Comparison of ENCODE assay signal across 9 mouse cellular contexts in genomic region chr1:182338961-182339565, GRCm38 (mm10). TPM values are rescaled to one million over a fixed set of nuclear protein-coding genes. Genes with fewer than 3 reads are reported as not detected.
DNase-seq lines count a peak whose midpoint lies in the region; ATAC-seq and TF ChIP-seq lines count a peak whose summit lies in the region.
"Had no signal": no experiment of that assay in that cellular context is flagged by ENCODE, and none has a peak within 500 bp of the region (broad histone marks: within the 10 kb centered on the region; RNA-seq: fewer than 3 reads in every experiment).

No protein-coding gene starts in this region.

- intact Hi-C loops in left cerebral cortex, postnatal 36 days (cut with DNase I): no loop called here

- no peak overlapping the region for H3K9ac ChIP-seq in lung, embryonic 14.5 days
- H3K9ac ChIP-seq in hindbrain, embryonic 13.5 days: peak overlapping the region; percentile 99
- 0 out of 2 replicates have a peak overlapping the region, but pooled peaks have one; percentile 87 for H3K9ac ChIP-seq in neural tube, embryonic 14.5 days (replicated peaks; ENCODE audit: low read depth, low read length)

- peaks cover 13% of the 10 kb centered on the region for H3K4me1 ChIP-seq in lung, embryonic 14.5 days (ENCODE audit: insufficient read depth)
- peaks cover 42% of the 10 kb centered on the region for H3K4me1 ChIP-seq in hindbrain, embryonic 13.5 days (replicated peaks)
- H3K4me1 ChIP-seq in neural tube, embryonic 14.5 days (ENCODE audit: control insufficient read depth, insufficient read depth, low read length): peaks cover 15% of the 10 kb centered on the region

- no peak for DNase-seq in lung, embryonic 14.5 days
- no peak for DNase-seq in lung, postnatal 36 days
- DNase-seq in cerebellum, postnatal 10 days: peak; percentile 90 to 92
- DNase-seq in urinary bladder, adult 18-20 months (ENCODE audit: low spot score in 2 of 2): no peak
- no peak for DNase-seq in kidney, adult 9 months
- DNase-seq in left cerebral cortex, postnatal 36 days (ENCODE audit: low spot score in 2 of 2): no peak
- DNase-seq: gastrocnemius, postnatal 25 days had no signal

- no peak overlapping the region for H3K27ac ChIP-seq in lung, embryonic 14.5 days (ENCODE audit: low read depth)
- H3K27ac ChIP-seq in hindbrain, embryonic 13.5 days: no peak overlapping the region
- no peak overlapping the region for H3K27ac ChIP-seq in neural tube, embryonic 14.5 days (ENCODE audit: low read depth, low read length)

- H3K4me3 ChIP-seq in lung, embryonic 14.5 days (ENCODE audit: low read depth, low read length): no peak overlapping the region
- H3K4me3 ChIP-seq in hindbrain, embryonic 13.5 days: peak overlapping the region; percentile 99
- H3K4me3 ChIP-seq in neural tube, embryonic 14.5 days (ENCODE audit: low read depth, low read length): peak overlapping the region; percentile 91

- 74% methylated on average over 7 of the region's 7 CpGs for whole genome bisulfite sequencing in lung, embryonic 14.5 days
- WGBS in hindbrain, embryonic 13.5 days: 60% methylated on average over 7 of the region's 7 CpGs
- 59% methylated on average over 7 of the region's 7 CpGs for WGBS in neural tube, embryonic 14.5 days

- H3K4me2 ChIP-seq in lung, embryonic 14.5 days: peak overlapping the region; percentile 85; the same call in 1 of the 2 replicates
- peak overlapping the region; percentile 81 for H3K4me2 ChIP-seq in hindbrain, embryonic 13.5 days
- peak overlapping the region; percentile 64 for H3K4me2 ChIP-seq in neural tube, embryonic 14.5 days (ENCODE audit: low read depth, low read length)

- no peaks in the 10 kb centered on the region for H3K27me3 ChIP-seq in lung, embryonic 14.5 days (ENCODE audit: insufficient read depth, low read length)
- 0 out of 2 replicates have a peak, but pooled peaks cover 2% of the 10 kb centered on the region for H3K27me3 ChIP-seq in hindbrain, embryonic 13.5 days
- no peaks in the 10 kb centered on the region; the same call in 1 of the 2 replicates for H3K27me3 ChIP-seq in neural tube, embryonic 14.5 days (ENCODE audit: control insufficient read depth, insufficient read depth, low read length)

- no peaks in the 10 kb centered on the region for H3K9me3 ChIP-seq in lung, embryonic 14.5 days (ENCODE audit: low read depth, low read length)
- H3K9me3 ChIP-seq in hindbrain, embryonic 13.5 days: no peaks in the 10 kb centered on the region
- H3K9me3 ChIP-seq in neural tube, embryonic 14.5 days (ENCODE audit: control insufficient read depth, low read length): no peaks in the 10 kb centered on the region

- TF ChIP-seq CTCF in lung, embryonic 14.5 days (IDR thresholded peaks at IDR 0.05; ENCODE audit: low read depth): no peak

- H3K36me3 ChIP-seq in lung, embryonic 14.5 days (ENCODE audit: insufficient read depth): no peaks in the 10 kb centered on the region
- H3K36me3 ChIP-seq in hindbrain, embryonic 13.5 days: peaks cover 6% of the 10 kb centered on the region; the same call in 1 of the 2 replicates
- H3K36me3 ChIP-seq in neural tube, embryonic 14.5 days (ENCODE audit: control insufficient read depth, insufficient read depth, low read length): no peaks in the 10 kb centered on the region

- no peak for ATAC-seq in lung, embryonic 14.5 days (ENCODE audit: insufficient read depth)
- ATAC-seq in hindbrain, embryonic 13.5 days (ENCODE audit: low FRiP score): no peak
- no peak for ATAC-seq in neural tube, embryonic 14.5 days (ENCODE audit: low read depth)

RNA-seq across cellular contexts. Expression of gene Fbxo28, which starts 2.4 kb away (rescaled TPM):
- 23.1 and 27.2 TPM in 2 replicates for polyA plus RNA-seq in lung, embryonic 14.5 days (2014; fragmentation: Nextera tagmentation; extraction: Ambion mirVana)
- polyA plus RNA-seq in hindbrain, embryonic 13.5 days (2015; fragmentation: Nextera tagmentation; extraction: Ambion mirVana): 26.9 and 34.0 TPM in 2 replicates
- polyA plus RNA-seq in neural tube, embryonic 14.5 days (2014; fragmentation: Nextera tagmentation; extraction: Ambion mirVana): 40.4 and 42.3 TPM in 2 replicates
- total RNA-seq in left cerebral cortex, postnatal 36 days (2021): 10 to 100 TPM; 50.7 to 55.3 TPM

RNA-seq across cellular contexts. Expression of gene Degs1, which starts 56.5 kb away (rescaled TPM):
- 131 and 141 TPM in 2 replicates for polyA plus RNA-seq in lung, embryonic 14.5 days (2014; fragmentation: Nextera tagmentation; extraction: Ambion mirVana)
- 70.9 and 76.2 TPM in 2 replicates for polyA plus RNA-seq in hindbrain, embryonic 13.5 days (2015; fragmentation: Nextera tagmentation; extraction: Ambion mirVana)
- polyA plus RNA-seq in neural tube, embryonic 14.5 days (2014; fragmentation: Nextera tagmentation; extraction: Ambion mirVana): 96.7 and 101 TPM in 2 replicates
- 10 to 100 TPM; 76.0 to 80.8 TPM for total RNA-seq in left cerebral cortex, postnatal 36 days (2021)

Comparison
In these comparisons a context has a peak if more than half of its experiments do, and no peak if none do; other contexts are left out.
1. DNase-seq: peak in cerebellum, postnatal 10 days (2 of 2); none in lung, embryonic 14.5 days (single experiment), lung, postnatal 36 days (single experiment), urinary bladder, adult 18-20 months (0 of 2), kidney, adult 9 months (single experiment) and left cerebral cortex, postnatal 36 days (0 of 2).
2. Peak in every context shown above with its lines, with median percentiles within 50 percentile points of each other: H3K4me2 ChIP-seq.